Mouse (Mus musculus): ENCODE measurements around the gene Mtch1. TPM values are rescaled to one million over a fixed set of nuclear protein-coding genes. Genes with fewer than 3 reads are reported as not detected.
"Not testable (repeated sequence)": the region's sequence is repeated elsewhere in the genome, so short reads cannot be mapped to it uniquely, and the experiment has no call there.

The Mtch1 gene
- 100 to 1,000 TPM; 252 to 293 TPM for total RNA-seq (2021)
- long read RNA-seq, experiment 1, transcript Mtch1-207 (13 exons, 1,093 nt): minor isoform, 7 of 530 reads
- long read RNA-seq, experiment 1, transcript Mtch1-216 (13 exons, 1,108 nt): minor isoform, 6 of 530 reads
- long read RNA-seq, experiment 1, transcript Mtch1-202 (12 exons, 1,897 nt): major isoform, 319 of 530 reads
- long read RNA-seq, experiment 1, transcript Mtch1-201 (12 exons, 1,952 nt): minor isoform, 172 of 530 reads
- long read RNA-seq, experiment 1, partial matches to known transcripts: 1 of 530 reads
- long read RNA-seq, experiment 1, other reads (novel, unspliced or antisense): 20 of 530 reads
- long read RNA-seq, experiment 2, transcript Mtch1-218 (1 exons, 2,292 nt): minor isoform, 21 of 1,101 reads
- long read RNA-seq, experiment 2, transcript Mtch1-202 (12 exons, 1,897 nt): major isoform, 588 of 1,101 reads
- long read RNA-seq, experiment 2, transcript Mtch1-207 (13 exons, 1,093 nt): minor isoform, 17 of 1,101 reads
- long read RNA-seq, experiment 2, transcript Mtch1-201 (12 exons, 1,952 nt): minor isoform, 405 of 1,101 reads
- long read RNA-seq, experiment 2, partial matches to known transcripts: 9 of 1,101 reads
- long read RNA-seq, experiment 2, other reads (novel, unspliced or antisense): 47 of 1,101 reads

GRCm38 (mm10) chr17:29347645-29348256 is at the start of gene Mtch1:
Mtch1 (minus strand) TSS chr17:29347934.
- DNase-seq (ENCODE audit: low spot score in 2 of 2): peak; percentile 100

GRCm38 (mm10) chr17:29396821-29397242 is 49.1 kb upstream of the Mtch1 start:
- peak; percentile 80 to 84 for DNase-seq (ENCODE audit: low spot score in 2 of 2)

- DNase-seq (ENCODE audit: low spot score in 2 of 2): no peak
Observed at GRCm38 (mm10) chr17:29396056-29396799, 48.5 kb upstream of the Mtch1 start.

GRCm38 (mm10) chr17:29395381-29395780 is 47.6 kb upstream of the Mtch1 start:
- DNase-seq (ENCODE audit: low spot score in 2 of 2): no peak

- not testable (repeated sequence) for DNase-seq (ENCODE audit: low spot score in 2 of 2)
Observed at GRCm38 (mm10) chr17:29394761-29395160, 47.0 kb upstream of the Mtch1 start.

- peak in 1 of 2 experiments; percentile 53 for DNase-seq (ENCODE audit: low spot score in 2 of 2)
Observed at GRCm38 (mm10) chr17:29394106-29394760, 46.5 kb upstream of the Mtch1 start.

GRCm38 (mm10) chr17:29393335-29394089 is 45.8 kb upstream of the Mtch1 start:
- no peak for DNase-seq (ENCODE audit: low spot score in 2 of 2)

GRCm38 (mm10) chr17:29391280-29391679 is 43.5 kb upstream of the Mtch1 start:
- DNase-seq (ENCODE audit: low spot score in 2 of 2): no peak

- no peak for DNase-seq (ENCODE audit: low spot score in 2 of 2)
Observed at GRCm38 (mm10) chr17:29388978-29389377, 41.2 kb upstream of the Mtch1 start.

GRCm38 (mm10) chr17:29385746-29386145 is 38.0 kb upstream of the Mtch1 start:
- no peak for DNase-seq (ENCODE audit: low spot score in 2 of 2)

GRCm38 (mm10) chr17:29384850-29385438 is 37.2 kb upstream of the Mtch1 start:
- DNase-seq (ENCODE audit: low spot score in 2 of 2): peak; percentile 79 to 85

GRCm38 (mm10) chr17:29383923-29384322 is 36.2 kb upstream of the Mtch1 start:
- DNase-seq (ENCODE audit: low spot score in 2 of 2): peak; percentile 55 to 73

- DNase-seq (ENCODE audit: low spot score in 2 of 2): no peak
Observed at GRCm38 (mm10) chr17:29382417-29382816, 34.7 kb upstream of the Mtch1 start.

- DNase-seq (ENCODE audit: low spot score in 2 of 2): peak; percentile 75 to 76
Observed at GRCm38 (mm10) chr17:29381472-29381871, 33.7 kb upstream of the Mtch1 start.

GRCm38 (mm10) chr17:29380241-29380640 is 32.5 kb upstream of the Mtch1 start:
- no peak for DNase-seq (ENCODE audit: low spot score in 2 of 2)

- no peak for DNase-seq (ENCODE audit: low spot score in 2 of 2)
Observed at GRCm38 (mm10) chr17:29378056-29378455, 30.3 kb upstream of the Mtch1 start.

- DNase-seq (ENCODE audit: low spot score in 2 of 2): no peak
Observed at GRCm38 (mm10) chr17:29375871-29376270, 28.1 kb upstream of the Mtch1 start.

- peak; percentile 93 for DNase-seq (ENCODE audit: low spot score in 2 of 2)
Observed at GRCm38 (mm10) chr17:29370984-29371723, 23.4 kb upstream of the Mtch1 start.

- no peak for DNase-seq (ENCODE audit: low spot score in 2 of 2)
Observed at GRCm38 (mm10) chr17:29368726-29369125, 21.0 kb upstream of the Mtch1 start.
